Mouse (Mus musculus) heart, embryonic 15.5 days (tissue): ENCODE measurements at regions not wholly inside any gene's neighbourhood (a gene's known extent, or its start where the extent isn't known, plus 50 kb on each side); places are given as distances from the start of the nearest gene placed in this dataset.

ENCODE experiments used
- ATAC-seq: fragments of 200-750 bp; cut with Nextera tagmentation; replicated peaks from 2 replicates; pipeline ENCODE4 v1.8.0; 2017; ENCODE audit warnings: low read depth, moderate TSS enrichment; ENCODE audit not compliant: insufficient number of reproducible peaks, insufficient read depth, low FRiP score
- H3K27ac ChIP-seq: fragments of 300-500 bp; sonication (generic); 2 replicates; pipeline ENCODE4 v1.5.1; 2015; ENCODE audit warnings: mild to moderate bottlenecking, inconsistent platforms
- H3K27me3 ChIP-seq: fragments of 300-500 bp; sonication (generic); 2 replicates; pipeline ENCODE4 v1.6.1; 2015; ENCODE audit warnings: inconsistent platforms
- H3K36me3 ChIP-seq: fragments of 300-500 bp; sonication (generic); 2 replicates; pipeline ENCODE4 v1.6.1; 2015; ENCODE audit warnings: mild to moderate bottlenecking, inconsistent platforms
- H3K4me1 ChIP-seq: fragments of 300-500 bp; sonication (generic); replicated peaks from 2 replicates; pipeline ENCODE4 v1.6.1; 2015; ENCODE audit warnings: inconsistent platforms
- H3K4me2 ChIP-seq: fragments of 300-500 bp; sonication (generic); 2 replicates; pipeline ENCODE4 v1.6.1; 2015; ENCODE audit warnings: inconsistent platforms, mild to moderate bottlenecking, moderate library complexity
- H3K4me3 ChIP-seq: fragments of 300-500 bp; sonication (generic); 2 replicates; pipeline ENCODE4 v1.5.1; 2015; ENCODE audit warnings: mild to moderate bottlenecking, inconsistent platforms
- H3K9ac ChIP-seq: fragments of 300-500 bp; sonication (generic); 2 replicates; pipeline ENCODE4 v1.6.1; 2015; ENCODE audit warnings: mild to moderate bottlenecking, inconsistent platforms
- H3K9me3 ChIP-seq: fragments of 300-500 bp; sonication (generic); replicated peaks from 2 replicates; pipeline ENCODE4 v1.6.1; 2016; ENCODE audit warnings: inconsistent platforms
- WGBS: fragments of 180-500 bp; shearing (Covaris S2); methylation state at CpG from one replicate; pipeline ENCODE4 v1.1.7; 2015; ENCODE audit warnings: mixed read lengths; 5-methylcytosine and 5-hydroxymethylcytosine counted together

GRCm38 (mm10) chr10:100206617-100207530 lies 128.6 kb upstream of the Gm4301 start:
- Histone ChIP-seq H3K9me3 (no peaks in the 10 kb centered on the region), H3K27me3 (no peaks in the 10 kb centered on the region), H3K9ac (no peak overlapping the region), H3K36me3 (no peaks in the 10 kb centered on the region), H3K27ac (no peak overlapping the region), H3K4me1 (no peaks in the 10 kb centered on the region), H3K4me3 (no peak overlapping the region), H3K4me2 (no peak overlapping the region)
- ATAC-seq, result no peak
- WGBS, result 79% methylated on average over 10 of the region's 10 CpGs

- Histone ChIP-seq H3K4me1 (no peaks in the 10 kb centered on the region), H3K27me3 (no peaks in the 10 kb centered on the region), H3K9ac (no peak overlapping the region), H3K9me3 (no peaks in the 10 kb centered on the region), H3K36me3 (no peaks in the 10 kb centered on the region), H3K4me3 (no peak overlapping the region), H3K27ac (no peak overlapping the region), H3K4me2 (no peak overlapping the region)
- ATAC-seq, result no peak
- WGBS, result 76% methylated on average over 7 of the region's 7 CpGs
Observed at GRCm38 (mm10) chr10:100210684-100211083, 124.8 kb upstream of the Gm4301 start.

GRCm38 (mm10) chr10:100224459-100225097 lies 110.9 kb upstream of the Gm4301 start:
- H3K4me1 ChIP-seq, result no peaks in the 10 kb centered on the region
- H3K9ac ChIP-seq, result no peak overlapping the region
- no peak overlapping the region for H3K27ac ChIP-seq
- H3K4me2 ChIP-seq, result no peak overlapping the region
- no peaks in the 10 kb centered on the region for H3K36me3 ChIP-seq
- 78% methylated on average over 3 of the region's 3 CpGs for WGBS
- no peak for ATAC-seq
- H3K4me3 ChIP-seq, result no peak overlapping the region
- H3K9me3 ChIP-seq, result no peaks in the 10 kb centered on the region
- H3K27me3 ChIP-seq, result no peaks in the 10 kb centered on the region

GRCm38 (mm10) chr10:100259235-100259900 lies 76.1 kb upstream of the Gm4301 start:
- no peak overlapping the region for H3K27ac ChIP-seq
- no peak overlapping the region for H3K4me2 ChIP-seq
- WGBS, result 60% methylated on average over 4 of the region's 4 CpGs
- no peaks in the 10 kb centered on the region for H3K36me3 ChIP-seq
- no peak overlapping the region for H3K4me3 ChIP-seq
- no peaks in the 10 kb centered on the region for H3K4me1 ChIP-seq
- no peak overlapping the region for H3K9ac ChIP-seq
- ATAC-seq, result no peak
- H3K9me3 ChIP-seq, result no peaks in the 10 kb centered on the region
- H3K27me3 ChIP-seq, result no peaks in the 10 kb centered on the region

- Histone ChIP-seq H3K4me2 (no peak overlapping the region), H3K27me3 (no peaks in the 10 kb centered on the region), H3K36me3 (no peaks in the 10 kb centered on the region), H3K4me1 (no peaks in the 10 kb centered on the region), H3K9ac (no peak overlapping the region), H3K27ac (no peak overlapping the region), H3K4me3 (no peak overlapping the region), H3K9me3 (no peaks in the 10 kb centered on the region)
- 56% methylated on average over 2 of the region's 2 CpGs for WGBS
- ATAC-seq, result no peak
Observed at GRCm38 (mm10) chr10:100263447-100263846, 72.0 kb upstream of the Gm4301 start.

- H3K4me1 ChIP-seq, result no peaks in the 10 kb centered on the region
- no peak for ATAC-seq
- H3K4me3 ChIP-seq, result no peak overlapping the region
- no peak overlapping the region for H3K9ac ChIP-seq
- H3K4me2 ChIP-seq, result no peak overlapping the region
- H3K27me3 ChIP-seq, result no peaks in the 10 kb centered on the region
- H3K27ac ChIP-seq, result no peak overlapping the region
- 50% methylated on average over 2 of the region's 2 CpGs for WGBS
- no peaks in the 10 kb centered on the region for H3K9me3 ChIP-seq
- H3K36me3 ChIP-seq, result no peaks in the 10 kb centered on the region
Observed at GRCm38 (mm10) chr10:100264066-100264465, 71.4 kb upstream of the Gm4301 start.

GRCm38 (mm10) chr10:100282471-100282870 lies 53.0 kb upstream of the Gm4301 start:
- no peaks in the 10 kb centered on the region for H3K36me3 ChIP-seq
- no peaks in the 10 kb centered on the region for H3K4me1 ChIP-seq
- no peak overlapping the region for H3K4me3 ChIP-seq
- no peaks in the 10 kb centered on the region for H3K9me3 ChIP-seq
- no peak overlapping the region for H3K27ac ChIP-seq
- no peak overlapping the region for H3K9ac ChIP-seq
- no peak overlapping the region for H3K4me2 ChIP-seq
- no peaks in the 10 kb centered on the region for H3K27me3 ChIP-seq
- ATAC-seq, result no peak
